Mouse (Mus musculus) E14TG2a.4 (cell line): ENCODE results near the gene Ube2c.

ENCODE experiments used
- CTCF ChIP-seq: conservative IDR thresholded peaks from 2 replicates; pipeline ENCODE4 v1.5.1; 2014; ENCODE audit warnings: low read length
- POU5F1 ChIP-seq: IDR thresholded peaks from 2 replicates; pipeline ENCODE4 v1.6.1; 2014; ENCODE audit warnings: low read length, borderline replicate concordance

DNA sequence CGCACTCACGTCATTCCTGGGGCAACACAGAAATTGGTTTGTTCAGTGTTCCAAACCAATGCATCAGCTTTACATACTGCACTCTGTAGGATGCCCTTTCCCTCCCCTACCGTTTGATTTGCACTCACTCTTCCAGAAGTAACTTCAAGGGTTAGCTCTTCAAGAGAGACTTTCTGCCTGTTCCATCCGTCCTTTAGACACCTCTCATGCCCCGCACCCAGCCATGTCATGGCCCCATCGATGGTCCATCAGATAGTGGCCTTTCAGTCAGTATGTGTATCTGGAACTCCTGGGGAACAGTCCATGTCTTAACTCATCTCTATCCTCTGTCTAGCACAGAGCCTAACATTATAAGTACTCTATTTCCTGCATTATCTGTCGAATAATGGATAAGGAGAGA, 7.1 kb upstream of the Ube2c start:
- TF ChIP-seq CTCF: no peak
- TF ChIP-seq POU5F1: no peak
